Mouse (Mus musculus) neural tube, embryonic 11.5 days (tissue): ENCODE measurements around the gene Pnkp. TPM values are rescaled to one million over a fixed set of nuclear protein-coding genes. Genes with fewer than 3 reads are reported as not detected.

Source experiments
- ATAC-seq: fragments of 200-750 bp; cut with Nextera tagmentation; 2 replicates; pipeline ENCODE4 v1.8.0; 2017; ENCODE audit warnings: moderate number of reproducible peaks, mild to moderate bottlenecking, moderate TSS enrichment, moderate library complexity; ENCODE audit not compliant: insufficient read depth, low FRiP score, low TSS enrichment
- DNase-seq: peaks from one replicate; pipeline ENCODE4 v3.0.0-alpha.2; 2015; ENCODE audit warnings: low spot score
- H3K27ac ChIP-seq: fragments of 300-500 bp; sonication (generic); 2 replicates; pipeline ENCODE4 v1.5.1; 2014; ENCODE audit warnings: low read depth, mild to moderate bottlenecking, low read length
- H3K27me3 ChIP-seq: fragments of 300-500 bp; sonication (generic); 2 replicates; pipeline ENCODE4 v1.6.1; 2014; ENCODE audit warnings: mild to moderate bottlenecking, low read length, mixed read lengths; ENCODE audit not compliant: control insufficient read depth, insufficient read depth
- H3K36me3 ChIP-seq: fragments of 300-500 bp; sonication (generic); 2 replicates; pipeline ENCODE4 v1.6.1; 2014; ENCODE audit warnings: mild to moderate bottlenecking, low read length, moderate library complexity, mixed read lengths; ENCODE audit not compliant: control insufficient read depth, insufficient read depth
- H3K4me1 ChIP-seq: fragments of 300-500 bp; sonication (generic); 2 replicates; pipeline ENCODE4 v1.6.1; 2014; ENCODE audit warnings: low read length, mixed read lengths; ENCODE audit not compliant: control insufficient read depth, insufficient read depth
- H3K4me2 ChIP-seq: fragments of 300-500 bp; sonication (generic); 2 replicates; pipeline ENCODE4 v1.6.1; 2014; ENCODE audit warnings: low read depth, mild to moderate bottlenecking, moderate library complexity
- H3K4me3 ChIP-seq: fragments of 300-500 bp; sonication (generic); 2 replicates; pipeline ENCODE4 v1.5.1; 2014; ENCODE audit warnings: low read depth, low read length
- H3K9ac ChIP-seq: fragments of 300-500 bp; sonication (generic); 2 replicates; pipeline ENCODE4 v1.6.1; 2014; ENCODE audit warnings: mild to moderate bottlenecking, low read length
- H3K9me3 ChIP-seq: fragments of 300-500 bp; sonication (generic); 2 replicates; pipeline ENCODE4 v1.6.1; 2016; ENCODE audit warnings: low read length; ENCODE audit not compliant: control insufficient read depth
- WGBS: fragments of 180-500 bp; shearing (Covaris S2); extraction: QIAGEN DNeasy Blood & Tissue Kit; methylation state at CpG from one replicate; pipeline ENCODE4 v1.1.7; 2014; 5-methylcytosine and 5-hydroxymethylcytosine counted together
- polyA plus RNA-seq: library from polyadenylated mRNA; unstranded; fragments of >200 nt; fragmentation: Nextera tagmentation; extraction: Ambion mirVana; gene quantifications from 2 replicates; pipeline ENCODE4 v1.2.1, GENCODE M21; 2014

The Pnkp gene
- polyA plus RNA-seq, 1 experiment from 2014 or later = 30.6 TPM

GRCm38 (mm10) chr7:44861429-44861816 lies 4.5 kb downstream of the Pnkp start:
- no peak overlapping the region for H3K9ac ChIP-seq
- H3K27me3 ChIP-seq = no peaks in the 10 kb centered on the region
- no peak for DNase-seq
- H3K9me3 ChIP-seq = no peaks in the 10 kb centered on the region
- peaks cover 18% of the 10 kb centered on the region for H3K4me1 ChIP-seq
- peaks cover 28% of the 10 kb centered on the region for H3K36me3 ChIP-seq
- H3K4me2 ChIP-seq = no peak overlapping the region
- no peak overlapping the region for H3K27ac ChIP-seq
- H3K4me3 ChIP-seq = no peak overlapping the region
- WGBS = 84% methylated on average over 14 of the region's 14 CpGs
- ATAC-seq = no peak

DNA sequence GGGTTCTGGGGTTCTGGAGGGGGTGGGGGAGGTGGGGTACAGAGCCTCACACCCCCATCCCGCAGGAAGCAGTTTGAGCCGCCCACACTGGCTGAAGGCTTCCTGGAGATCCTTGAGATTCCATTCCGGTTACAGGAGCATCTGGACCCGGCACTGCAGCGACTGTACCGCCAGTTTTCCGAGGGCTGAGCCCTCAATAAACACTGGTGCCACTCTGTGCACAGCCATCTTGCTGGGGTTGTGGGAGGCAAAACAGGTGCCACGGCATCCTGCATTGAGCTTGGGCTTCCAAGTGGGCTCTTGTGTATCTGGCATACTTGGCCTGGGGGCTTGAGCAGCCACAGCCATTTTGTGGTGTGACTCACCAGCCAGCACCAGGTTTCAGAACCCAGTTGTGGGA lies 5.5 kb downstream of the Pnkp start:
- H3K9me3 ChIP-seq = no peaks in the 10 kb centered on the region
- no peaks in the 10 kb centered on the region for H3K27me3 ChIP-seq
- no peak overlapping the region; the same call in 1 of the 2 replicates for H3K9ac ChIP-seq
- 94% methylated on average over 8 of the region's 8 CpGs for WGBS
- ATAC-seq = no peak
- H3K36me3 ChIP-seq = peaks cover 28% of the 10 kb centered on the region
- peaks cover 24% of the 10 kb centered on the region for H3K4me1 ChIP-seq
- no peak for DNase-seq
- H3K4me2 ChIP-seq = no peak overlapping the region
- no peak overlapping the region for H3K4me3 ChIP-seq
- no peak overlapping the region for H3K27ac ChIP-seq

- Histone ChIP-seq H3K4me2 (no peak overlapping the region), H3K4me3 (no peak overlapping the region), H3K27me3 (no peaks in the 10 kb centered on the region), H3K9me3 (no peaks in the 10 kb centered on the region), H3K36me3 (peaks cover 28% of the 10 kb centered on the region), H3K27ac (no peak overlapping the region), H3K9ac (no peak overlapping the region), H3K4me1 (peaks cover 24% of the 10 kb centered on the region)
- 88% methylated on average over 14 of the region's 14 CpGs for WGBS
- ATAC-seq (no peak), DNase-seq (no peak)
Observed at GRCm38 (mm10) chr7:44863210-44863609, 6.3 kb downstream of the Pnkp start.

DNA sequence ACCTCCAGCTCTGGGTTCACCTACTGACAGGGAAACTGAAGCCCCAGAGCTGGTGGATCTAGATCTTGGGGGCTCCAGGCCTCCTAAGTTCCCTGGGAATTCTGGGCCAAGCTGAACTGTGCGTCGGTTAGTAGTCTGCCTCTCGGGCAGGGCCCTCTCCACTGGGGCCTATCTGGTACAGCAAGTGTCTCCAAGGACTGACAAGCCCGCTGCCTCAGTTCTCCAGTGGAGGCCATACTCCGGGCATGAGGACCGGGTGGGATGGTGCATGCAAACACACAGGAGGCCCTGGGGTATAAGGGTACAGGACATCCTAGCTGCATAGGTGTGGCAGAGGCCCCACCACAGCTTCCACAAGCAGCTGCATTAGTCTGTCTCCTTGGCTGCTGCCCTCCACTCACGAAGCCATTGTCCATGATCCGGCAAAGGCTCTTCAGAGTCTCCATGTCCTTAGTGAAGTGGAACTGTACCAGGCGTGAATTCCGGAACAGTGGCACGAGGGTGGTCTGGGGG lies 7.1 kb downstream of the Pnkp start:
- Histone ChIP-seq H3K4me2 (no peak overlapping the region), H3K4me1 (peaks cover 24% of the 10 kb centered on the region)
- WGBS = 88% methylated on average over 11 of the region's 11 CpGs

GRCm38 (mm10) chr7:44864595-44865542 lies 7.9 kb downstream of the Pnkp start:
- DNase-seq (no peak), ATAC-seq (no peak)
- Histone ChIP-seq H3K4me2 (no peak overlapping the region), H3K4me3 (no peak overlapping the region), H3K4me1 (peaks cover 24% of the 10 kb centered on the region), H3K9ac (no peak overlapping the region), H3K36me3 (peaks cover 28% of the 10 kb centered on the region), H3K9me3 (no peaks in the 10 kb centered on the region), H3K27me3 (no peaks in the 10 kb centered on the region), H3K27ac (no peak overlapping the region)
- WGBS = 91% methylated on average over 24 of the region's 24 CpGs

More for the DNA sequence above, 7.1 kb downstream of the Pnkp start:
- H3K9me3 ChIP-seq = no peaks in the 10 kb centered on the region
- H3K9ac ChIP-seq = no peak overlapping the region
- DNase-seq = no peak
- no peak for ATAC-seq
- H3K36me3 ChIP-seq = peaks cover 28% of the 10 kb centered on the region
- H3K27ac ChIP-seq = no peak overlapping the region
- no peak overlapping the region for H3K4me3 ChIP-seq
- no peaks in the 10 kb centered on the region for H3K27me3 ChIP-seq

DNA sequence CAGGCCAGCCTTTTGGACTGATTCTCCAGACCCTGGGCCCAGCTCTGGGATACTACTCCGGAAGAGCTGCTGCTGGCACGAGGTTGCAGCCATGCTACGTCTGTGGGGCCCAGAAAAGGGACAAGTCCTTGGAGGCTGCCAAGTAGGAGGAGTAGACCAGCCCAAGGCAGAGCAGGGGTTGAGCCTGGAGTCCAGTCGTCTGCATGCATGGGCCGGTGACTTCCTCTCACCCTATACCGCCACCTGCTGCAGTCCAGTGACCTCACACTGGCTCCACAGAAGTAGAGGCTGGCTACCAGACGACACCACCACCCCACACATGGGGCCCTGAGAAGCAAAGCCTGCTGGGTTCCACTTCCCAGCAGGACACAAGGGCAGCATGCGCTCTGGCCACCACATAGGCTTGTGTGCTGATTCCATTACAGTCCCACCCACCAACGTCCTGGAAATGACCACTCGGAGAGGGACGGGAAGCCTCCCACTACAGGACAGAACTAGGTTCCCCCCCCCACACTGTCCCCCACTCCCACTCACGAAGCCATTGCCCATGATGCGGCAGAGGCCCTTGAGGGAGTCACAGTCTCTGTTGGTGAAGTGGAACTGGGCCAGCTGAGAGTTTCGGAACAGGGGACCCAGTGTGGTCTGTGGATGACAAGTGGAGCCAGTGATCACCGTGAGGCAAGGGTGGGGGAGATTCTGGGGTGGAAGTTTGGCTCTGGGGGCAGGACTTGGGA lies 9.5 kb downstream of the Pnkp start:
- Histone ChIP-seq H3K36me3 (peaks cover 28% of the 10 kb centered on the region), H3K4me2 (no peak overlapping the region), H3K27me3 (no peaks in the 10 kb centered on the region), H3K4me1 (peaks cover 28% of the 10 kb centered on the region), H3K4me3 (no peak overlapping the region), H3K27ac (no peak overlapping the region), H3K9me3 (no peaks in the 10 kb centered on the region), H3K9ac (no peak overlapping the region; the same call in 1 of the 2 replicates)
- no peak for DNase-seq
- ATAC-seq = no peak
- WGBS = 69% methylated on average over 15 of the region's 15 CpGs

DNA sequence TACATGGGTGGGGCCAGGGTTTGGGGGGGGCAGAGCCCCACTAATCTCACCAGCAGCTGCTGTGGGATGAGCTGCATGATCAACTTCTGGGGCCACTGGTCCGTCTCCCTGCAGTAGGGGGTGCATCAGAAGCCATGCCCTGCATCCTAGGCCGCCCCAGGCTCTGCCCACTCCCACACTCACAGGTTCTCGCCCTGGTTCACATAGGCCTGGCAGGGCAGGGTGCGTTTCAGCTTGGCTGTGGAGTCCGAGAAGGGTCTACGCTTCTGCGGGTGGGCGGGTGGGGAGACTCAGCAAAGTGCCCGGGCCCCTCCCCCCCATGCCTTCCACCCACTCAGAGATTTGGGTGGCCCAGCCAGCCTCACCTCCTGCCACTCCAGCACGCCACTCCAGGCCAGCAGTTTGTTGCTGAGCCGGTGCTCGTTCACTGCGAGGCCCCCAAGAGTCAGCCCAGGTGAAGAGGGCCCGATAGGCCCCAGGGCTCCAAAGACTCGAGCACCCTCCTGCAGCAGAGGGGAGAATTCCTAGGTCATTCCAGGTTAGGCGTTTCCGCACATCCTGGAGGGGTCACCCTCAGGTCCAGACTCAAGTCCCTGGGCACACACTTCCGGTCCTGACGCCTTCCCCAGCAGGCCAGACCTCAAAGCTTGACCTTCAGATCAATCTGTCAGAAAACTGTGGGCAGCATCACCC lies 10.2 kb downstream of the Pnkp start:
- H3K4me3 ChIP-seq = peak overlapping the region; percentile 99
- no peaks in the 10 kb centered on the region for H3K9me3 ChIP-seq
- H3K4me1 ChIP-seq = peaks cover 28% of the 10 kb centered on the region
- 0 out of 2 replicates have a peak overlapping the region, but pooled peaks have one; percentile 10 for H3K27ac ChIP-seq
- no peak overlapping the region for H3K9ac ChIP-seq
- H3K4me2 ChIP-seq = peak overlapping the region; percentile 83
- ATAC-seq (no peak), DNase-seq (no peak)
- 79% methylated on average over 19 of the region's 19 CpGs for WGBS
- H3K36me3 ChIP-seq = peaks cover 24% of the 10 kb centered on the region
- H3K27me3 ChIP-seq = no peaks in the 10 kb centered on the region

GRCm38 (mm10) chr7:44867802-44868201 lies 10.9 kb downstream of the Pnkp start:
- Histone ChIP-seq H3K27ac (no peak overlapping the region), H3K9me3 (no peaks in the 10 kb centered on the region), H3K4me3 (peak overlapping the region; percentile 99), H3K36me3 (peaks cover 17% of the 10 kb centered on the region), H3K4me1 (peaks cover 28% of the 10 kb centered on the region), H3K9ac (peak overlapping the region; percentile 0), H3K27me3 (no peaks in the 10 kb centered on the region), H3K4me2 (peak overlapping the region; percentile 83)
- 64% methylated on average over 9 of the region's 9 CpGs for WGBS
- ATAC-seq (no peak), DNase-seq (no peak)
